Mouse (Mus musculus) midbrain, embryonic 11.5 days (tissue): Measurements from ENCODE around the gene Pou5f1. TPM values are rescaled to one million over a fixed set of nuclear protein-coding genes. Genes with fewer than 3 reads are reported as not detected.

Experiments used
- ATAC-seq: fragments of 200-750 bp; cut with Nextera tagmentation; 2 replicates; pipeline ENCODE4 v1.8.0; 2017; ENCODE audit warnings: moderate TSS enrichment, moderate library complexity; ENCODE audit not compliant: low FRiP score
- DNase-seq: peaks from one replicate; pipeline ENCODE4 v3.0.0; 2015; ENCODE audit warnings: low spot score; ENCODE audit errors: missing footprints
- H3K27ac ChIP-seq: fragments of 300-500 bp; sonication (generic); 2 replicates; pipeline ENCODE4 v1.5.1; 2014; ENCODE audit warnings: low read depth, low read length
- H3K27me3 ChIP-seq: fragments of 300-500 bp; sonication (generic); 2 replicates; pipeline ENCODE4 v1.6.1; 2014; ENCODE audit warnings: mild to moderate bottlenecking, low read length, moderate library complexity, mixed read lengths; ENCODE audit not compliant: control insufficient read depth, insufficient read depth
- H3K36me3 ChIP-seq: fragments of 300-500 bp; sonication (generic); 2 replicates; pipeline ENCODE4 v1.6.1; 2014; ENCODE audit warnings: mild to moderate bottlenecking, low read length, moderate library complexity, mixed read lengths; ENCODE audit not compliant: control insufficient read depth, insufficient read depth
- H3K4me1 ChIP-seq: fragments of 300-500 bp; sonication (generic); 2 replicates; pipeline ENCODE4 v1.6.1; 2014; ENCODE audit warnings: low read length; ENCODE audit not compliant: control insufficient read depth, insufficient read depth
- H3K4me2 ChIP-seq: fragments of 300-500 bp; sonication (generic); 2 replicates; pipeline ENCODE4 v1.6.1; 2014; ENCODE audit warnings: mild to moderate bottlenecking, moderate library complexity
- H3K4me3 ChIP-seq: fragments of 300-500 bp; sonication (generic); 2 replicates; pipeline ENCODE4 v1.5.1; 2014; ENCODE audit warnings: low read depth, low read length
- H3K9ac ChIP-seq: fragments of 300-500 bp; sonication (generic); 2 replicates; pipeline ENCODE4 v1.6.1; 2014; ENCODE audit warnings: low read length
- H3K9me3 ChIP-seq: fragments of 300-500 bp; sonication (generic); 2 replicates; pipeline ENCODE4 v1.6.1; 2016; ENCODE audit warnings: low read length; ENCODE audit not compliant: control insufficient read depth
- WGBS: fragments of 180-500 bp; shearing (Covaris S2); extraction: QIAGEN DNeasy Blood & Tissue Kit; methylation state at CpG from one replicate; pipeline ENCODE4 v1.1.7; 2014; 5-methylcytosine and 5-hydroxymethylcytosine counted together
- polyA plus RNA-seq: library from polyadenylated mRNA; unstranded; fragments of >200 nt; fragmentation: Nextera tagmentation; extraction: Ambion mirVana; gene quantifications from 2 replicates; pipeline ENCODE4 v1.2.1, GENCODE M21; 2014

Pou5f1 gene
- polyA plus RNA-seq, 1 experiment from 2014 or later, result not detected

- no peak overlapping the region for H3K9ac ChIP-seq
- DNase-seq, result peak; percentile 49
- no peak overlapping the region for H3K4me3 ChIP-seq
- no peaks in the 10 kb centered on the region for H3K4me1 ChIP-seq
- H3K4me2 ChIP-seq, result no peak overlapping the region
- ATAC-seq, result no peak
- peaks cover 8% of the 10 kb centered on the region; the same call in 1 of the 2 replicates for H3K36me3 ChIP-seq
- no peak overlapping the region for H3K27ac ChIP-seq
- no peaks in the 10 kb centered on the region for H3K9me3 ChIP-seq
- WGBS, result 89% methylated on average over 9 of the region's 9 CpGs
- no peaks in the 10 kb centered on the region for H3K27me3 ChIP-seq
These were observed 18.5 kb downstream of the Pou5f1 start for GRCm38 (mm10) chr17:35524354-35524753.

GRCm38 (mm10) chr17:35526644-35527043 lies 20.8 kb downstream of the Pou5f1 start:
- H3K4me1 ChIP-seq, result no peaks in the 10 kb centered on the region
- H3K4me2 ChIP-seq, result no peak overlapping the region
- no peak overlapping the region for H3K4me3 ChIP-seq
- no peaks in the 10 kb centered on the region for H3K9me3 ChIP-seq
- peak; percentile 60 for DNase-seq
- no peaks in the 10 kb centered on the region for H3K27me3 ChIP-seq
- no peak overlapping the region for H3K9ac ChIP-seq
- peaks cover 8% of the 10 kb centered on the region; the same call in 1 of the 2 replicates for H3K36me3 ChIP-seq
- ATAC-seq, result no peak
- 81% methylated on average over 8 of the region's 8 CpGs for WGBS
- no peak overlapping the region for H3K27ac ChIP-seq

- ATAC-seq (no peak), DNase-seq (peak; percentile 84)
- H3K4me3 ChIP-seq, result no peak overlapping the region
- H3K9me3 ChIP-seq, result no peaks in the 10 kb centered on the region
- no peaks in the 10 kb centered on the region for H3K4me1 ChIP-seq
- H3K27ac ChIP-seq, result no peak overlapping the region
- no peaks in the 10 kb centered on the region for H3K27me3 ChIP-seq
- 14% methylated on average over 3 of the region's 3 CpGs for WGBS
- peaks cover 4% of the 10 kb centered on the region; the same call in 1 of the 2 replicates for H3K36me3 ChIP-seq
- no peak overlapping the region for H3K9ac ChIP-seq
- no peak overlapping the region for H3K4me2 ChIP-seq
These were observed 26.5 kb downstream of the Pou5f1 start for GRCm38 (mm10) chr17:35532360-35532759.

- H3K9ac ChIP-seq, result no peak within 1 kb of the TSS
- no peaks in the 10 kb centered on the region for H3K9me3 ChIP-seq
- H3K4me3 ChIP-seq, result no peak within 1 kb of the TSS
- peaks cover 4% of the 10 kb centered on the region; the same call in 1 of the 2 replicates for H3K36me3 ChIP-seq
- WGBS, result 48% methylated on average over 7 of the region's 7 CpGs
- no peaks in the 10 kb centered on the region for H3K27me3 ChIP-seq
- DNase-seq, result no peak
- H3K4me2 ChIP-seq, result no peak within 1 kb of the TSS
- no peak for ATAC-seq
- H3K4me1 ChIP-seq, result no peaks in the 10 kb centered on the region
- H3K27ac ChIP-seq, result no peak within 1 kb of the TSS
These were observed 27.1 kb downstream of the Pou5f1 start, which contains the start of gene Psors1c2 for GRCm38 (mm10) chr17:35532901-35533300. Gene Psors1c2, plus strand, starts transcription at chr17:35533201.

GRCm38 (mm10) chr17:35534343-35534742 lies 28.5 kb downstream of the Pou5f1 start:
- Histone ChIP-seq H3K4me2 (no peak overlapping the region), H3K9me3 (no peaks in the 10 kb centered on the region), H3K36me3 (no peaks in the 10 kb centered on the region), H3K4me3 (no peak overlapping the region), H3K4me1 (no peaks in the 10 kb centered on the region), H3K27me3 (no peaks in the 10 kb centered on the region), H3K27ac (no peak overlapping the region), H3K9ac (no peak overlapping the region)
- peak; percentile 66; the same call in 1 of the 2 replicates for ATAC-seq
- peak; percentile 96 for DNase-seq
- WGBS, result 20% methylated on average over 6 of the region's 6 CpGs

- Histone ChIP-seq H3K27me3 (no peaks in the 10 kb centered on the region), H3K4me2 (no peak overlapping the region), H3K9me3 (no peaks in the 10 kb centered on the region), H3K4me3 (no peak overlapping the region), H3K9ac (no peak overlapping the region), H3K27ac (no peak overlapping the region), H3K4me1 (no peaks in the 10 kb centered on the region), H3K36me3 (no peaks in the 10 kb centered on the region)
- ATAC-seq (no peak), DNase-seq (peak; percentile 73)
- WGBS, result 86% methylated on average over 4 of the region's 4 CpGs
These were observed 31.6 kb downstream of the Pou5f1 start for GRCm38 (mm10) chr17:35537421-35537820.

- H3K36me3 ChIP-seq, result no peaks in the 10 kb centered on the region
- H3K27ac ChIP-seq, result no peak overlapping the region
- no peaks in the 10 kb centered on the region for H3K9me3 ChIP-seq
- no peak overlapping the region for H3K9ac ChIP-seq
- no peaks in the 10 kb centered on the region for H3K27me3 ChIP-seq
- H3K4me2 ChIP-seq, result no peak overlapping the region
- DNase-seq, result peak; percentile 67
- ATAC-seq, result no peak
- no peak overlapping the region for H3K4me3 ChIP-seq
- peaks cover 5% of the 10 kb centered on the region; the same call in 1 of the 2 replicates for H3K4me1 ChIP-seq
- 92% methylated on average over 1 of the region's 1 CpGs for WGBS
These were observed 32.7 kb downstream of the Pou5f1 start for GRCm38 (mm10) chr17:35538476-35538875.

- WGBS, result 59% methylated on average over 10 of the region's 10 CpGs
- ATAC-seq, result no peak
- no peaks in the 10 kb centered on the region for H3K27me3 ChIP-seq
These were observed 33.7 kb downstream of the Pou5f1 start for GRCm38 (mm10) chr17:35539540-35539939.

GRCm38 (mm10) chr17:35542761-35543411 lies 37.1 kb downstream of the Pou5f1 start:
- H3K4me1 ChIP-seq, result peaks cover 9% of the 10 kb centered on the region; the same call in 1 of the 2 replicates
- 78% methylated on average over 15 of the region's 15 CpGs for WGBS
- 0 out of 2 replicates have a peak overlapping the region, but pooled peaks have one; percentile 3 for H3K4me2 ChIP-seq
- DNase-seq, result peak; percentile 79
- H3K4me3 ChIP-seq, result no peak overlapping the region
- H3K9me3 ChIP-seq, result no peaks in the 10 kb centered on the region
- no peak overlapping the region for H3K27ac ChIP-seq
- H3K27me3 ChIP-seq, result no peaks in the 10 kb centered on the region
- peak; percentile 30; the same call in 1 of the 2 replicates for ATAC-seq
- no peak overlapping the region for H3K9ac ChIP-seq
- no peaks in the 10 kb centered on the region for H3K36me3 ChIP-seq

More at GRCm38 (mm10) chr17:35539540-35539939, 33.7 kb downstream of the Pou5f1 start:
- Histone ChIP-seq H3K9me3 (no peaks in the 10 kb centered on the region), H3K4me1 (peaks cover 7% of the 10 kb centered on the region; the same call in 1 of the 2 replicates), H3K36me3 (no peaks in the 10 kb centered on the region), H3K4me3 (no peak overlapping the region), H3K9ac (no peak overlapping the region), H3K4me2 (no peak overlapping the region), H3K27ac (no peak overlapping the region)
- DNase-seq, result peak; percentile 71
